Mouse (Mus musculus) thymus, postnatal 14 days (tissue): Measurements from ENCODE around the gene Pkn2.

Experiments
- DNase-seq: peaks from one replicate; pipeline ENCODE4 v3.0.0; 2021

Pkn2 gene

GRCm38 (mm10) chr3:142832910-142833309 is 48.9 kb downstream of the Pkn2 start:
- no peak for DNase-seq

GRCm38 (mm10) chr3:142826449-142827146 is 55.2 kb downstream of the Pkn2 start:
- no peak for DNase-seq

- no peak for DNase-seq
These were observed 58.2 kb downstream of the Pkn2 start for GRCm38 (mm10) chr3:142823606-142824005.

GRCm38 (mm10) chr3:142817506-142817905 is 64.3 kb downstream of the Pkn2 start:
- DNase-seq = no peak

DNA sequence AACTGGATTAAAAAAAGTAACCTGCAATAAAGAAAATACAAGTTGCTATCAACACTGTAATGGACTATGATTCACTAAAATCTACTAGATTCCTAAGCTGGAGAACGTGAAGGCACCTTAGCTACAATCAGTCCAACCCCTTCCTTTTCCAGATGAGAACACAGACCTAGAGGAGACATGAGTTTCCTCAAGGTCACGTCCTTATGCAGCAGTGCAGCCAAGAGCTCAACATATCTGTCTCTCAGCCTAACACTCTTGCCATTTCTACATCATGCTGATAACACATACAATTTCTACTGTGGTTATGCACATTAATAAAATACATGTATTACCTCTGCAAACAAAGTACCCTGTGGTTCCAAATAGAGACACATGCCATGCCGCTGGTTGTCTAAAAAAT is 70.2 kb downstream of the Pkn2 start:
- no peak for DNase-seq

DNA sequence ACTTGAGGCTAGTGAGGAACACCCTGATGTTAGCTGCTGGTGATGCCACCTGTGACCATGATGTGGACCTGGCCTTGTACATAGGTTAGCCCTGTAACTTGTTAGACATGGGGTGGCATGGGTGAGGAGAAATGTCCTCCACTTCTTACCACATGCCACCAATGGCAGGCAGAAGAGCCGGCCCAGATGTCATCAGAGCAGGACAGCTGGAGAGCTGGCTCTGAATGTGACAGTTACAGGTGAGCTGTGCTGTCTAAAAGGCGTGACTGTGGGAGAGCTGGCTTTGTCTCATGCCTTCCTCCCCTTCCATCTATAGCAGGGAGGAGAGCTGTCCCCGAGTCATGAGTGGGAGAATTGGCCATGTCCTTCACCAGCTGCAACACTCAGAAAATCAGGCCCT is 86.2 kb downstream of the Pkn2 start:
- DNase-seq = no peak

DNA sequence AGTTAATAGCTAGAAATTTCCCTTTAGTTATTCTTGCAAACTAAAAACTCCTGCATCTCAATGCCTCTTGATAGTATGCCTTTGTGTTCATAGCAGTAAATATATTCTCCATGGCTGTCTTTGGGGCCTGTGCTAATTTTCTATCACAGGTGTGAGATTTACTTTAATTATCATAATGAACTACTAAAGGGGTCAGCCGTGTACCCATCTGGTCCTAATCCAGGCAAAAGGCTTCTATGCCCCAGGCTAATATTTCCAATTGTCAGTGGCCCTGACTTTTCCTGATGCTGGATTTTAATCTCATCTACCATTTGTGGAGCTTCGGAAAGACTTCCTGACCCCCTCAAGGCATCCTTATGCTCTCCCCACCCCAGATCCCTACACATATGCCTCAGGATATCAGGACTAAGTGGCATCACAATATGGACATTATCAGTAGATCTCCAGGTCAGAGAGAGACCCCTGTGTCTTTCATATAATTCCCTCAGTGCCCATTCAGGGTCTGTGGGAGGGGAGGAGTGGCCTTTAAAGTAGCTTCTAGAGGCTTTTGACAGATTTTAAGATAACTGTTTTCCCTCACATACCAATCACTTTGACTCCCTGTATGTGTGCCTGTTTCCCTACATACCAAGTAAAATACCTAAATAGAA is 95.3 kb downstream of the Pkn2 start:
- no peak for DNase-seq

GRCm38 (mm10) chr3:142777227-142777626 is 104.6 kb downstream of the Pkn2 start:
- no peak for DNase-seq

DNA sequence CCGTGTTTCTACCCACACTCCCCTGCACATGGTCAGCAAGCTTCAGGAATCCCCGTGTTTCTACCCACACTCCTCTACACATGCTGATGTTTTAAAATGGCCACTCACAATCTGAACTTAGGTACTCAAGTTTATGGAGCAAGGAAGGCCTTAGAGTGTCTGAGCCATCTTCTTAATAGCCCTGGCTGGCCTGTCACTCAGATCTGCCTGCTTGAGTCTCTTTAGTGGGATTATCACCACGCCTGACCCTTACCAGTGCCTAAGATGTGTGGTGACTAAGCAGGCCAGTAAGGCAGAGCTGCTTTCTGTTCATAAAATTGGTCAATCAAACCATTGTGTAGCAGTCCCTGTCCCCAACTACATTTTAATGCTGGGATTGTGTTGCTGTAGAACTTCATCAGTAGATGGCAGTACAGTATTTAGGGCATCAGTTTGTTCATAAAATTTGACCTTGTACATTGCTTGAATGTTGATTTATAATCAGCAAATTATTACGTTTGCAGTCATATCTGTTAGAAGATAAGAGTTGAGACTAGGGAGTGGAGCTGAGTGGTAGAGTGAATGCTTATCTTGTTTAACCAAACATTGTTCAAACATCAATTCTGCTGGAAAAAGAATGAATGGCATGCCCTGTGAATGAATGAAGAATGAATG is 108.1 kb downstream of the Pkn2 start:
- DNase-seq = no peak

DNA sequence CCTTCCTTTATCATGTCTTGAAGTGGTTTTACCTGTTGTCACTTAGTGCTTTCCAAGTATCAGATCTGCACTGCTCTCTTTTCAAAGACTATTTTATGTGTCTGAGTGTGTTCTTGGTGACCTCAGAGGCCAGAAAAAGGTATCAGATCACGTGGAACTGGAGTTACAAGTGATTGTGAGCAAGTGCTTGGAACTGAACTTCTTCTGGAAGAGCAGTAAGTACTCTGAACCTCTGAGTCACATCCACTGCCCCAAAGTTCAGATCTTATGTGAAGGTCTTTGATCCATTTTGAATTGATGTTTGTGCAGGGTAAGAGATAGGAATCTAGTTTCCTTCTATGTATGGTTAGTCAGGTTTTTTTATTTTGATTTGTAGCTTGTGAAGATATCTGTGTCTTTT is 111.3 kb downstream of the Pkn2 start:
- DNase-seq = no peak

DNA sequence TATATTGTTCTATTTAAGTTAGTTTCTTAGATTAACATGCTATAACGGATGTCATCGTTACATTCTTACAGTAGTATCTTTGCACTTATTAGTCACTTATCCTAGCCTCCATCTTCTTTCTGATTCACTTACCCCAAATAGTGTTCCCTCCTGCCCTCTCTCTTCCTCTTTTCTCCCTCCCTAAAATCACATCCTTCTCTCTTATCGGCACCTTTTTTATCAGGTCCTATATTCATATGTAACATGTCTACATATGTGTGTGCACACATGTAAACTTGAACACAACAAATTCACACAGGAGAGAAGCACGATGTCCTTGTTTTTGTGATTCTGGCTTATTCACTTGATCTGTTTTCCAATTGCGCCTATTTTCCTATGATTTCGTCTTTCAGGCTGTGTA is 113.3 kb downstream of the Pkn2 start:
- DNase-seq = no peak

DNA sequence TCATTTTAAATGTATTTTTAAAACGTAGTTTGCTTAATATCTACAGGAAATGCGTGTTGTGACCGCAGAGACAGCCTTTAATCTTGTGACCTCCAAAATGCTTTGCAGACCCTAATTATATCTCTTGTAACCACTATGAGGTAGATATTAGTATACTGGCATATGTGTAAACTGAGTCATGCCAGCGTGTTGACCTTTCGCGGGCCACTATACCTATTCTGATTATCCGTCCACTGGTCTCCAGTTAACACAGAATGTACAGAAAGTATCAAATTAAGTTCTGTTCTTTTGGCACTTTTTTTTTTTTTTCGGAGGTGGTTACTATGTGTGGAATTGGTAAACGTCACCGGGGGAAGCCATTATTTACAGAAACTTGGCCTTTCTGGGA is 116.0 kb downstream of the Pkn2 start:
- DNase-seq = no peak

GRCm38 (mm10) chr3:142764995-142765777 is 116.6 kb downstream of the Pkn2 start, which contains the start of gene Gtf2b:
Gtf2b (plus strand) TSS chr3:142765045.
- DNase-seq = peak; percentile 95

- DNase-seq = no peak
These were observed 121.4 kb downstream of the Pkn2 start for GRCm38 (mm10) chr3:142760356-142760755.

DNA sequence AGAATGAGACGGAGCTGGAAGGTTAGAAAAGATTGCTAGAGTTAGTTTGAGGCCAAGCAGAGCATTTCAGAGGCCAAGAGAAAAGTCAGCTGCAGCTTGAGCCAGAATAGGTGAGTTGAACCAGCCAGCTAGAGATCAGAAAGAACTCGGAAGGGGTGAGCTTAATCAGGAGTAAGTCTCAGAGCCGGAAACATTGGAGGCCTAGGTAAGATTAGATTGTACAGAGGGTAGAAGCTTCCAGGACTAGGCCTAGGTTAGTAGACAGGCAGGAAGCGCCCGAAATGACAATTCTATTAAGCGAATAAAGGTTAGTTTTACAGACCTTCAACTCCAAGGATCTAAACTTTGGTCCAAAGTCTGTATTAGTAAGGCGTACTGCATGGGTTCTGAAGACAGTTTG is 123.2 kb downstream of the Pkn2 start:
- DNase-seq = no peak

DNA sequence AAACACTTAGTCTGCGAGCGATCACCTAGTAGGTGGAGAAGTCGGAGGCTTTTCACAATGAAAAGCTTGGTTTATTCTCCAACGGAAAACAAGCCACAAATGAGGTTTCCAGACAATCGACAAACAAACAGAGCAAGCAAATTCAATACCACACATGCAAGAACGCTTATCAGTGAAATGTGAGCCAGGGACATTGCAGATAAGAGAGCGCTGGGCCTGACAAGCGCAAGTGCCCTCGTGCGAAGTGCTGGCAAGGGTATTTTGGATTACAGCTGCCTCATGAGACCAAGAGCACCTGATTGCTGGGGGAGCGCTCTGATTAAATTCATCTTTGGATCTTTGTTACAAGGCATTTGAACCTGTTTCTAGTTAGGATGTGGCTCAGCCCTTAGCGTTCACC is 124.0 kb downstream of the Pkn2 start:
- DNase-seq = no peak

GRCm38 (mm10) chr3:142755132-142755867 is 126.5 kb downstream of the Pkn2 start:
- DNase-seq = no peak

- DNase-seq = no peak
These were observed 132.7 kb downstream of the Pkn2 start for GRCm38 (mm10) chr3:142749131-142749530.

GRCm38 (mm10) chr3:142747673-142748072 is 134.1 kb downstream of the Pkn2 start:
- DNase-seq = no peak

DNA sequence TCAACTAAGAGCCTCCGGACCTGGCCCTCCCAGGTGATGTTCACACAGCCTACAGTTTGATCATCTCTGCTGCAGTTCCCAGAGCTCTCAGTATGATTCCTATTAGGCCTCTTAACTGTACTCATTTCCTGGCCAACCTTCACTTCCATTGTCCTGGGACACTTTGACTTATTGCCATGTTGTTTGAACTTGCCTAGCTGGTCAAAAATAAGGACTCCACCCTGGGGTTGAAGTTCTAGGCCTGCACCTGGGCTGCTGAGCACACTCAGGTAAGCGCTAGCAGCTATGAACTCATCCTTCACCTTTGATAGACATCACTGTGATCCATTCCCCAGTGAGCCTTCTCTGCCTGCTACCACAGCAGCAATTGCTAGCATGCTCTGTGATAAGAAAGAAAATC is 136.7 kb downstream of the Pkn2 start:
- DNase-seq = no peak

DNA sequence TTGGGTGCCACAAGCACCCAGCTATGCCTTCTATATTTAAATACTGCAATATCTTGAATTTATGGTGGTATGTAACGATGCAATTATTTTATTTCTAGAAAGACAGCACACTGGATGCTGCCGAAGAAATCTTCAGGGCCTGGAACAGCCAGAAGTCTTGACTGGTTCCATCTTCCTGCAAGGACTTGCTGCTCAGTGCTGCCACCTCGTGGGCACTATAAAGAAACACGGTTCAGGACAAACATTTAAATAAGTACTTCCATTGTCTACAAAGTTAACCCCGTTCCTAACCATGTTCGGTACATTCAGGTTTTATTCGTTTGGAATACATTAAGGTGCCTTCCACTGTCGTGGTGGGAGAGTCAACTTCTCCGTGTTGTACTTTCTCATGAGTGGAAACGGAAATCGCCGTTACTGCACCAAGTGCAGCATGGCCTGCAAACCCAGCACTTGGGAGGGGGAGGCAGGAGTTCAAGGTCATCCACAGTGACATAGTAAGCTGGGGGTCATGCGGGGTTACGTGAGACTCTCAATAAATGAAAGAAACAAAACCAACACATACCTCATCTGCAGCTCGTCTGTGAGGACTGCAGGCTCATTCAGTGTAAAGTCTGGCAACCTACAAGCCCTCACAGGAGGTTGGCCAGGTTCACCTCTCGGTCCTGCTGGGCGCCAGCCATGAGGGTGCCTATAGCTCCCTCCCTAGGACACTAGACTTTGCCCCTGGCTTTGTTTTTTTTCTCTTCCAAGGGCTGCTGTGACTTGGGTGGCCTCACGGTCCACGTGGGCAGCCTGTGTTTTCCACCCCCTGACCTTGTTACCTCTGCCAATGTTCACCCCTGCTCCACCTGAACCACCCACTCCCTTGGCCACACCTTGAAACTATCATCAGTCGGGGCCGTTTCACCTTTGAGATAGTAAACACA is 137.6 kb downstream of the Pkn2 start:
- peak; percentile 45 for DNase-seq
